Comparison of ENCODE assay signal across 8 mouse cellular contexts in genomic region chr1:189080797-189081196, GRCm38 (mm10).
DNase-seq lines count a peak whose midpoint lies in the region; ATAC-seq and TF ChIP-seq lines count a peak whose summit lies in the region.
"Had no signal": no experiment of that assay in that cellular context is flagged by ENCODE, and none has a peak within 500 bp of the region (broad histone marks: within the 10 kb centered on the region; RNA-seq: fewer than 3 reads in every experiment).

No protein-coding gene starts in this region.

- no peak overlapping the region for H3K4me3 ChIP-seq in forebrain, embryonic 13.5 days
- no peak overlapping the region; the same call in 1 of the 2 replicates for H3K4me3 ChIP-seq in layer of hippocampus, adult 2 months
- H3K4me3 ChIP-seq: limb, embryonic 15.5 days had no signal

- H3K4me1 ChIP-seq in forebrain, embryonic 13.5 days = 0 out of 2 replicates have a peak, but pooled peaks cover 7% of the 10 kb centered on the region

- ATAC-seq in forebrain, embryonic 13.5 days = peak; percentile 79

- H3K9ac ChIP-seq in forebrain, embryonic 13.5 days = no peak overlapping the region
- H3K9ac ChIP-seq: limb, embryonic 15.5 days had no signal

- peak; percentile 87 for TF ChIP-seq CTCF in layer of hippocampus, adult 2 months (conservative IDR thresholded peaks at IDR 0.05)

- 19% methylated on average over 9 of the region's 9 CpGs for WGBS in forebrain, embryonic 13.5 days

- no peaks in the 10 kb centered on the region for H3K36me3 ChIP-seq in forebrain, embryonic 13.5 days (ENCODE audit: poor library complexity, severe bottlenecking)
- H3K36me3 ChIP-seq: limb, embryonic 15.5 days had no signal

- H3K9me3 ChIP-seq in forebrain, embryonic 13.5 days (replicated peaks) = peaks cover 11% of the 10 kb centered on the region; the same call in 1 of the 2 replicates
- H3K9me3 ChIP-seq: limb, embryonic 15.5 days had no signal

- no peak overlapping the region for H3K4me2 ChIP-seq in forebrain, embryonic 13.5 days
- H3K4me2 ChIP-seq: limb, embryonic 15.5 days had no signal

- DNase-seq in Muller cell, postnatal 12 days (ENCODE audit: inconsistent ontology term) = peak; percentile 24
- DNase-seq in c-Kit-positive CD71-negative TER-119-negative erythroid progenitor cells, embryonic 14.5 days (ENCODE audit: low read depth) = peak; percentile 30
- DNase-seq in heart, postnatal 36 days = peak; percentile 56 to 73
- peak; percentile 34 to 67 for DNase-seq in layer of hippocampus, adult 2 months (ENCODE audit: low spot score in 2 of 2)
- DNase-seq in lung, postnatal 10 days = peak; percentile 80
- DNase-seq in retina, postnatal 7 days (ENCODE audit: low read depth, low spot score) = peak; percentile 29

- no peaks in the 10 kb centered on the region for H3K27me3 ChIP-seq in forebrain, embryonic 13.5 days
- H3K27me3 ChIP-seq: limb, embryonic 15.5 days had no signal

- intact Hi-C loops in heart, postnatal 36 days (cut with DNase I) = loop anchor here (5.0 kb wide), 1 partner anchor 502 kb away; no protein-coding TSS in a partner anchor

- H3K27ac ChIP-seq in forebrain, embryonic 13.5 days = no peak overlapping the region
- peak overlapping the region; percentile 61; the same call in 1 of the 2 replicates for H3K27ac ChIP-seq in layer of hippocampus, adult 2 months
- H3K27ac ChIP-seq: limb, embryonic 15.5 days had no signal

Comparison
In these comparisons a context has a peak if more than half of its experiments do, and no peak if none do; other contexts are left out.
1. DNase-seq: peak in every context shown above with its lines; median percentile 80 in lung, postnatal 10 days; 64 in heart, postnatal 36 days; 50 in layer of hippocampus, adult 2 months; 30 in c-Kit-positive CD71-negative TER-119-negative erythroid progenitor cells, embryonic 14.5 days; 29 in retina, postnatal 7 days; 24 in Muller cell, postnatal 12 days.